Mouse (Mus musculus): ENCODE measurements around the gene Nav3. TPM values are rescaled to one million over a fixed set of nuclear protein-coding genes. Genes with fewer than 3 reads are reported as not detected.

The Nav3 gene
- polyA plus RNA-seq, 2 experiments = 0.06 to 0.07 TPM

DNA sequence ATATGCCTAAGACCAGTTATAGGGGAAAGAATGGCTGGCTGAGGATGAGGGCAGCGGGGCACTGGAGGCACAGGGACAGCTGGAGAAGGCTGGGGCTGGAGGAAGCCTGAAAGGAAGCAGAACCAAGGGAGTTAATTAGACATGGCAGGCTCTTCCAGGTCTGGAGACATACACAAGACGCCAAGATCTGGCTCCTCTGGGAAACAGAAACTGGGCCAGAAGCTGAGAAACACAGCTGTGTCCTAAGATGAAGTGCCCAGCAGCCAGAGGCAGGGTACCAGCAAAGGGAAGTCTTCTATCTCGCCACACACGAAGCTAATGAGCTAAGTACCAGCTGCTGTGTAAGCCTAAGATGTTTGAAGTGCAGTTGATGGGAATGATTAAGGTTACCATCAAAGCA is 353.8 kb downstream of the Nav3 start:
- TF ChIP-seq EP300 (IDR thresholded peaks at IDR 0.05; ENCODE audit: low read depth) (no peak), CTCF (IDR thresholded peaks at IDR 0.05; ENCODE audit: low read depth) (no peak)
- Histone ChIP-seq H3K27me3 (ENCODE audit: control insufficient read depth, insufficient read depth, low read length) (no peaks in the 10 kb centered on the region), H3K9me3 (ENCODE audit: control insufficient read depth, low read length) (no peaks in the 10 kb centered on the region), H3K4me3 (ENCODE audit: insufficient read depth in 1 of 2, low read depth in 2 of 2, low read length in 2 of 2) (no peak overlapping the region), H3K36me3 (replicated peaks; ENCODE audit: control insufficient read depth, insufficient read depth, low read depth) (no peaks in the 10 kb centered on the region), H3K27ac (no peak overlapping the region), H3K9ac (replicated peaks) (no peak overlapping the region), H3K4me2 (ENCODE audit: low read depth) (no peak overlapping the region), H3K4me1 (replicated peaks; ENCODE audit: control insufficient read depth in 2 of 2, insufficient read depth in 2 of 2, low read length in 1 of 2) (no peaks in the 10 kb centered on the region)
- DNase-seq (ENCODE audit: low read depth in 3 of 3, low spot score in 3 of 3) (no peak), ATAC-seq (ENCODE audit: insufficient read depth) (no peak)
- WGBS (ENCODE audit: insufficient replicate concordance) = 40% methylated on average over 4 of the region's 4 CpGs

DNA sequence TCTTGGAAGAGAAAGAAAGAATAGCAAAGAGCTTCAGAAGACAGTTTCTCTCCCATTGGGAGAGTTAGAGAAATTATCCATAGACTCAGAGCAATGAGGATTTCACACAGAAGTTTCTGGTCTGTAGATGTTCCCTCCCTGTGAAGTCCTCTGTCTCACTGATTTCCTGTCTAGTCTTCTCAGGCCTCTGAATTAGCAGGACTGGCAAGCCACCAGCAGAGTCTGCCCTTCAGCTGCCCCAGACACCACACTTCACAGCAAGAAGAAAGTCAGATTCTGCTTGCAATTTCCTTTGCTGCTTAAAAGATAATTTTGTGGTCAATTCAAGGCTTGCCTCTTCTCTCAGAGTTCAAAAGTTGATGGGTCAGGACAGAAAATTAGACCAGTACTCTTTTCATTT is 361.6 kb downstream of the Nav3 start:
- no peaks in the 10 kb centered on the region for H3K27me3 ChIP-seq (ENCODE audit: control insufficient read depth, insufficient read depth, low read length)
- H3K4me2 ChIP-seq (ENCODE audit: low read depth) = no peak overlapping the region
- no peak overlapping the region for H3K9ac ChIP-seq (replicated peaks)
- no peak for DNase-seq (ENCODE audit: low read depth in 3 of 3, low spot score in 3 of 3)
- H3K27ac ChIP-seq = no peak overlapping the region
- H3K9me3 ChIP-seq (ENCODE audit: control insufficient read depth, low read length) = no peaks in the 10 kb centered on the region
- H3K36me3 ChIP-seq (replicated peaks; ENCODE audit: control insufficient read depth, insufficient read depth, low read depth) = no peaks in the 10 kb centered on the region
- TF ChIP-seq EP300 (IDR thresholded peaks at IDR 0.05; ENCODE audit: low read depth) = no peak
- no peak for TF ChIP-seq CTCF (IDR thresholded peaks at IDR 0.05; ENCODE audit: low read depth)
- no peaks in the 10 kb centered on the region for H3K4me1 ChIP-seq (replicated peaks; ENCODE audit: control insufficient read depth in 2 of 2, insufficient read depth in 2 of 2, low read length in 1 of 2)
- no peak for ATAC-seq (ENCODE audit: insufficient read depth)
- no peak overlapping the region for H3K4me3 ChIP-seq (ENCODE audit: insufficient read depth in 1 of 2, low read depth in 2 of 2, low read length in 2 of 2)

DNA sequence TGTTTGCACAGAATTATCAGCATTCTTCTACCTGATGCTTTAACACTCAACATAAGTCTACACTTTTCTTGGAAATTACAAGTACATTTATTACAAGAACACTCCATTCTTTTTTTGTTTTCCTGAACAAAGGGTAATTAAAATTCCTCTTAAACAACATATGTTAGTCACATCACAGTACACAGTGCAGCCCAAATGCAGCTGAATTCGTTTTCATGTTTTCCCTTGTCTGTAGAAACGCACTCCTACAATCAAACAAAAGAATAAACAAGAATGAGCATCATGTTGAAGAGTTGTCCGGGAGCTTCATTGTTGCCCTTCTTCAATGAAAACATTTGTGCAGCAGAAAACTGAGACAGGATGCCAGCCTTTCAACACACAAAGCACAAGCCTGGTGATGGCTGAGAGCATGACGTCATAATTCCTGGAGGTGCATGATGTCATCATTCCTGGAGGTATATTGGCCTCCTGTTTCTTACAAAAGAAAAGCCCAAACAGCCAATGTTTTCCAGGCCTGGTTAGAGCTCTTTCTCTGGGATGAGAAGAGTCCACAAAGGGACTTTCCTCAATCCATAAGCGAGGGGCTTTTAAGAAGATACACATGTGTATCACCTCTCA is 367.5 kb downstream of the Nav3 start:
- Histone ChIP-seq H3K9me3 (ENCODE audit: control insufficient read depth, low read length) (no peaks in the 10 kb centered on the region), H3K4me2 (ENCODE audit: low read depth) (no peak overlapping the region), H3K9ac (replicated peaks) (no peak overlapping the region), H3K4me3 (ENCODE audit: insufficient read depth in 1 of 2, low read depth in 2 of 2, low read length in 2 of 2) (no peak overlapping the region), H3K27me3 (ENCODE audit: control insufficient read depth, insufficient read depth, low read length) (no peaks in the 10 kb centered on the region), H3K27ac (no peak overlapping the region), H3K36me3 (replicated peaks; ENCODE audit: control insufficient read depth, insufficient read depth, low read depth) (no peaks in the 10 kb centered on the region), H3K4me1 (replicated peaks; ENCODE audit: control insufficient read depth in 2 of 2, insufficient read depth in 2 of 2, low read length in 1 of 2) (no peaks in the 10 kb centered on the region)
- 44% methylated on average over 5 of the region's 5 CpGs for WGBS (ENCODE audit: insufficient replicate concordance)
- TF ChIP-seq CTCF (IDR thresholded peaks at IDR 0.05; ENCODE audit: low read depth) (no peak), EP300 (IDR thresholded peaks at IDR 0.05; ENCODE audit: low read depth) (no peak)
- ATAC-seq (ENCODE audit: insufficient read depth) = no peak
- DNase-seq (ENCODE audit: low read depth in 3 of 3, low spot score in 3 of 3) = no peak

DNA sequence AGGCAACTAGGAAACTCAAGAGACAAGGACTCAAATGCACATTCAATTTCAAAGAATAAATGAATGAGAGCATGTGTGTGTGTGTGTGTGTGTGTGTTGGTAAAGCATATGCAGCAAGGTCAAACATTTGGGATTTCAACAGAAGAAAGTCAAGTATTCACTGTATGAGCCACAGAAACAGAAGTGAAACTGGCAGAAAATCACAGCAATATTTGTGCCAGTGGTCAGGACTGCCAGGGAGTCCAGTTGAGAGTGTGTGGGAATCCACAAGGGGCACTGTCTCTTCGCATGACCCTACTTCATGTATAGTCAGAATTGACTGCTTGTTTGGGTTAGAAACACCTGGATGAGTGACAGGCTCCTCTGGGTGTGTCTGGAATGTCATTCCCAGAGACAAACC is 370.1 kb downstream of the Nav3 start:
- no peak overlapping the region for H3K9ac ChIP-seq (replicated peaks)
- H3K36me3 ChIP-seq (replicated peaks; ENCODE audit: control insufficient read depth, insufficient read depth, low read depth) = no peaks in the 10 kb centered on the region
- no peak overlapping the region for H3K4me2 ChIP-seq (ENCODE audit: low read depth)
- 70% methylated on average over 1 of the region's 1 CpGs for WGBS (ENCODE audit: insufficient replicate concordance)
- ATAC-seq (ENCODE audit: insufficient read depth) = no peak
- H3K27me3 ChIP-seq (ENCODE audit: control insufficient read depth, insufficient read depth, low read length) = no peaks in the 10 kb centered on the region
- no peaks in the 10 kb centered on the region for H3K4me1 ChIP-seq (replicated peaks; ENCODE audit: control insufficient read depth in 2 of 2, insufficient read depth in 2 of 2, low read length in 1 of 2)
- no peak for DNase-seq (ENCODE audit: low read depth in 3 of 3, low spot score in 3 of 3)
- H3K9me3 ChIP-seq (ENCODE audit: control insufficient read depth, low read length) = no peaks in the 10 kb centered on the region
- H3K27ac ChIP-seq = no peak overlapping the region
- no peak overlapping the region for H3K4me3 ChIP-seq (ENCODE audit: insufficient read depth in 1 of 2, low read depth in 2 of 2, low read length in 2 of 2)
- TF ChIP-seq EP300 (IDR thresholded peaks at IDR 0.05; ENCODE audit: low read depth) (no peak), CTCF (IDR thresholded peaks at IDR 0.05; ENCODE audit: low read depth) (no peak)

DNA sequence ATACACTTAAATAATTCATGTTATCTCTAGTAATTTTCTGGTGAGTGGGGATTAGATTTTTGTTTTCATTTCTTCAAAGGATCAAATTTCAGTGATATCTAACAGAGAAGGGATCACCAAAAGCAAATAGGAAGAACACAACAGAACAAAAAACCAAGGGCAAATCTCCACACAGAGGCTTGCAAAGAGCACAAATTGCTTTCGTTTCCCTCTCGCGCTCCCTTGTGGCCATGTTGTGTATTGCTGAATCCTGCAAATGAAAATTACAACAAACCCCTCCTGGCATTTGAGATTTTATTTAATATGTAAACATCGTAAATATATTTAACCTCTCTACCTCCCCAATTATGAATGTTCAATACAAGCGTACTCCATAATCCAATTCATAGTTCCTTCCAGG is 370.8 kb downstream of the Nav3 start:
- no peaks in the 10 kb centered on the region for H3K9me3 ChIP-seq (ENCODE audit: control insufficient read depth, low read length)
- no peaks in the 10 kb centered on the region for H3K27me3 ChIP-seq (ENCODE audit: control insufficient read depth, insufficient read depth, low read length)
- H3K4me1 ChIP-seq (replicated peaks; ENCODE audit: control insufficient read depth in 2 of 2, insufficient read depth in 2 of 2, low read length in 1 of 2) = no peaks in the 10 kb centered on the region
- DNase-seq (ENCODE audit: low read depth in 3 of 3, low spot score in 3 of 3) (no peak), ATAC-seq (ENCODE audit: insufficient read depth) (no peak)
- whole genome bisulfite sequencing (ENCODE audit: insufficient replicate concordance) = 3% methylated on average over 5 of the region's 5 CpGs
- no peak overlapping the region for H3K4me3 ChIP-seq (ENCODE audit: insufficient read depth in 1 of 2, low read depth in 2 of 2, low read length in 2 of 2)
- TF ChIP-seq CTCF (IDR thresholded peaks at IDR 0.05; ENCODE audit: low read depth) = peak; percentile 52
- TF ChIP-seq EP300 (IDR thresholded peaks at IDR 0.05; ENCODE audit: low read depth) = no peak
- H3K4me2 ChIP-seq (ENCODE audit: low read depth) = no peak overlapping the region
- H3K9ac ChIP-seq (replicated peaks) = no peak overlapping the region
- H3K36me3 ChIP-seq (replicated peaks; ENCODE audit: control insufficient read depth, insufficient read depth, low read depth) = no peaks in the 10 kb centered on the region
- no peak overlapping the region for H3K27ac ChIP-seq
